ENCODE assay signal across 19 mouse cellular contexts in the genomic region with DNA sequence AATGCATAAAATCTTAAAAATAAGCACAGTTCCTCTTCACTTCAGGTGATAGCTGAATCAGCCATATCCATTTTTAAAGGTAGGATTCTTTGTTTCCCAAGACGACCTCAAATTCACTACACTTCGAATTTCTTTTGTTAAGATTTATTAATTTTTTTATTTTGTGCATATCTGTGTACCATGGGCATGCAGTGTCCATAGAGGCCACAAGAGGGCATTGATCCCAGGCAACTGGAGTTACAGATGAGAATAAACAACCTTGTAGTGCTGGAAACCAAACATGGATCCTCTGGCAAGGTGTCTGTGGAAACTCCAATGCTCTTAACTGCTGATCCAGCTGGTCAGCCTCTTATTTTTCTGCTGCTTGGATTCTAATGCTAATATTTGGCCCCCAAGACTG. TPM values are rescaled to one million over a fixed set of nuclear protein-coding genes. Genes with fewer than 3 reads are reported as not detected.
DNase-seq lines count a peak whose midpoint lies in the region; ATAC-seq lines count a peak whose summit lies in the region.
"Had no signal": no experiment of that assay in that cellular context is flagged by ENCODE, and none has a peak within 500 bp of the region (broad histone marks: within the 10 kb centered on the region; RNA-seq: fewer than 3 reads in every experiment).

No protein-coding gene starts in this region.

- H3K36me3 ChIP-seq in midbrain, embryonic 14.5 days (ENCODE audit: control insufficient read depth, insufficient read depth, low read length) = no peaks in the 10 kb centered on the region
- no peaks in the 10 kb centered on the region for H3K36me3 ChIP-seq in midbrain, embryonic 15.5 days (replicated peaks)
- H3K36me3 ChIP-seq: embryonic facial prominence, embryonic 12.5 days; G1E; heart, embryonic 15.5 days; hindbrain, embryonic 10.5 days; limb, embryonic 13.5 days; midbrain, embryonic 13.5 days had no signal

- no peak overlapping the region for H3K4me3 ChIP-seq in midbrain, embryonic 14.5 days (replicated peaks; ENCODE audit: low read depth, low read length)
- no peak overlapping the region for H3K4me3 ChIP-seq in midbrain, embryonic 15.5 days
- H3K4me3 ChIP-seq: embryonic facial prominence, embryonic 12.5 days; heart, embryonic 15.5 days; hindbrain, embryonic 10.5 days; limb, embryonic 13.5 days; midbrain, embryonic 13.5 days had no signal

- DNase-seq in cerebellum, postnatal 10 days = peak; percentile 12 to 14
- no peak for DNase-seq in cerebellum, adult 9-10 months
- peak; percentile 31 to 35 for DNase-seq in kidney, postnatal 4 days
- DNase-seq in kidney, adult 18-20 months = no peak
- peak; percentile 1 for DNase-seq in midbrain, embryonic 14.5 days
- no peak for DNase-seq in heart, adult 18-20 months
- DNase-seq: gastrocnemius, postnatal 36 days; lung, postnatal 14 days; right cerebral cortex, postnatal 14 days had no signal

- ATAC-seq in midbrain, embryonic 14.5 days (ENCODE audit: low FRiP score, low TSS enrichment) = no peak
- ATAC-seq in midbrain, embryonic 15.5 days (replicated peaks) = no peak
- 0 out of 2 replicates have a peak, but pooled peaks have one; percentile 47 for ATAC-seq in megakaryocyte-erythroid progenitor cell, adult 5-6 weeks (replicated peaks; ENCODE audit: low FRiP score, low TSS enrichment, poor library complexity, severe bottlenecking)
- ATAC-seq: midbrain, embryonic 13.5 days had no signal

- no peaks in the 10 kb centered on the region for H3K27me3 ChIP-seq in midbrain, embryonic 14.5 days (ENCODE audit: control insufficient read depth, insufficient read depth, low read length)
- no peaks in the 10 kb centered on the region for H3K27me3 ChIP-seq in midbrain, embryonic 15.5 days (replicated peaks)
- H3K27me3 ChIP-seq: embryonic facial prominence, embryonic 12.5 days; heart, embryonic 15.5 days; limb, embryonic 13.5 days; midbrain, embryonic 13.5 days had no signal

- H3K9me3 ChIP-seq in midbrain, embryonic 14.5 days (ENCODE audit: control insufficient read depth, low read length) = no peaks in the 10 kb centered on the region
- H3K9me3 ChIP-seq in midbrain, embryonic 15.5 days = no peaks in the 10 kb centered on the region
- H3K9me3 ChIP-seq: embryonic facial prominence, embryonic 12.5 days; G1E; heart, embryonic 15.5 days; hindbrain, embryonic 10.5 days; limb, embryonic 13.5 days; midbrain, embryonic 13.5 days had no signal

- no peak overlapping the region for H3K4me2 ChIP-seq in midbrain, embryonic 14.5 days (ENCODE audit: low read length)
- H3K4me2 ChIP-seq in midbrain, embryonic 15.5 days = no peak overlapping the region
- H3K4me2 ChIP-seq: embryonic facial prominence, embryonic 12.5 days; heart, embryonic 15.5 days; limb, embryonic 13.5 days; midbrain, embryonic 13.5 days had no signal

- H3K4me1 ChIP-seq in midbrain, embryonic 14.5 days (ENCODE audit: control insufficient read depth, insufficient read depth, low read length) = no peaks in the 10 kb centered on the region
- H3K4me1 ChIP-seq in midbrain, embryonic 15.5 days = no peaks in the 10 kb centered on the region
- H3K4me1 ChIP-seq: embryonic facial prominence, embryonic 12.5 days; heart, embryonic 15.5 days; hindbrain, embryonic 10.5 days; limb, embryonic 13.5 days; midbrain, embryonic 13.5 days had no signal

- no peak overlapping the region for H3K27ac ChIP-seq in midbrain, embryonic 14.5 days (replicated peaks; ENCODE audit: low read depth, low read length)
- H3K27ac ChIP-seq in midbrain, embryonic 15.5 days = no peak overlapping the region
- H3K27ac ChIP-seq: embryonic facial prominence, embryonic 12.5 days; heart, embryonic 15.5 days; hindbrain, embryonic 10.5 days; limb, embryonic 13.5 days; midbrain, embryonic 13.5 days had no signal

- 72% methylated on average over 2 of the region's 2 CpGs for WGBS in midbrain, embryonic 14.5 days
- 72% methylated on average over 2 of the region's 2 CpGs for WGBS in midbrain, embryonic 15.5 days

- no peak overlapping the region for H3K9ac ChIP-seq in midbrain, embryonic 14.5 days (replicated peaks; ENCODE audit: low read length)
- H3K9ac ChIP-seq in midbrain, embryonic 15.5 days = no peak overlapping the region
- H3K9ac ChIP-seq: embryonic facial prominence, embryonic 12.5 days; heart, embryonic 15.5 days; limb, embryonic 13.5 days; midbrain, embryonic 13.5 days had no signal

RNA-seq across cellular contexts. Expression of gene Slco1a4, which starts 32.2 kb away (rescaled TPM):
- 0.96 and 1.3 TPM in 2 replicates for polyA plus RNA-seq in midbrain, embryonic 14.5 days (2014; fragmentation: Nextera tagmentation; extraction: Ambion mirVana)
- polyA plus RNA-seq in midbrain, embryonic 15.5 days (2015; fragmentation: Nextera tagmentation; extraction: Ambion mirVana) = 1.3 and 1.5 TPM in 2 replicates
- not detected in 2 replicates for total RNA-seq in megakaryocyte-erythroid progenitor cell, adult 5-6 weeks (2014; fragmentation: Nextera tagmentation)
- not detected in 2 replicates for total RNA-seq in megakaryocyte-erythroid progenitor cell, adult 5-6 weeks (2017)
- 1 to 10 TPM in 1 of 2 experiments, under 1 TPM in 1; 0.32 to 1.2 TPM for total RNA-seq in heart, adult 18-20 months (2021)
- polyA plus RNA-seq: embryonic facial prominence, embryonic 12.5 days; G1E; hindbrain, embryonic 10.5 days; intestine, embryonic 14.5 days had no signal

RNA-seq across cellular contexts. Expression of gene Slco1a1, which starts 58.5 kb away (rescaled TPM):
- not detected in 2 replicates for polyA plus RNA-seq in midbrain, embryonic 14.5 days (2014; fragmentation: Nextera tagmentation; extraction: Ambion mirVana)
- polyA plus RNA-seq in midbrain, embryonic 15.5 days (2015; fragmentation: Nextera tagmentation; extraction: Ambion mirVana) = not detected in 2 replicates
- not detected in 2 replicates for total RNA-seq in megakaryocyte-erythroid progenitor cell, adult 5-6 weeks (2014; fragmentation: Nextera tagmentation)
- total RNA-seq in megakaryocyte-erythroid progenitor cell, adult 5-6 weeks (2017) = not detected in 2 replicates
- total RNA-seq in heart, adult 18-20 months (2021) = not detected
- total RNA-seq: gastrocnemius, postnatal 36 days; left cerebral cortex, adult 8-10 months had no signal
- polyA plus RNA-seq: embryonic facial prominence, embryonic 12.5 days; G1E; heart, embryonic 15.5 days; hindbrain, embryonic 10.5 days; intestine, embryonic 14.5 days; limb, embryonic 13.5 days; midbrain, embryonic 13.5 days had no signal

Comparison
In these comparisons a context has a peak if more than half of its experiments do, and no peak if none do; other contexts are left out.
1. DNase-seq: peak in cerebellum, postnatal 10 days (2 of 2), kidney, postnatal 4 days (2 of 2) and midbrain, embryonic 14.5 days (single experiment); none in cerebellum, adult 9-10 months (single experiment), kidney, adult 18-20 months (single experiment) and heart, adult 18-20 months (0 of 2).